Mouse (Mus musculus) E14TG2a.4 (cell line): ENCODE results near the gene Prpsap1.

Experiments
- H3K27me3 ChIP-seq: 2 replicates; pipeline ENCODE4 v1.6.1; 2014; ENCODE audit warnings: low read length, control low read depth; ENCODE audit not compliant: insufficient read depth
- H3K36me3 ChIP-seq: 2 replicates; pipeline ENCODE4 v1.6.1; 2014; ENCODE audit warnings: low read length, control low read depth; ENCODE audit not compliant: insufficient read depth
- H3K4me1 ChIP-seq: replicated peaks from 2 replicates; pipeline ENCODE4 v1.6.1; 2014; ENCODE audit warnings: low read depth, low read length, control low read depth
- H3K4me3 ChIP-seq: replicated peaks from 2 replicates; pipeline ENCODE4 v1.5.1; 2014; ENCODE audit warnings: mild to moderate bottlenecking, low read length
- H3K9me3 ChIP-seq: 2 replicates; pipeline ENCODE4 v1.6.1; 2014; ENCODE audit warnings: low read length, control low read depth
- CTCF ChIP-seq: conservative IDR thresholded peaks from 2 replicates; pipeline ENCODE4 v1.5.1; 2014; ENCODE audit warnings: low read length
- NANOG ChIP-seq: IDR thresholded peaks from 2 replicates; pipeline ENCODE4 v1.6.1; 2014; ENCODE audit warnings: borderline replicate concordance, low read length, mixed read lengths
- POU5F1 ChIP-seq: IDR thresholded peaks from 2 replicates; pipeline ENCODE4 v1.6.1; 2014; ENCODE audit warnings: low read length, borderline replicate concordance

Prpsap1 gene

GRCm38 (mm10) chr11:116484261-116484660, 9.7 kb downstream of the Prpsap1 start:
- H3K4me1 ChIP-seq, result peaks cover 81% of the 10 kb centered on the region
- H3K9me3 ChIP-seq, result no peaks in the 10 kb centered on the region
- TF ChIP-seq NANOG (no peak), POU5F1 (no peak), CTCF (no peak)
- H3K4me3 ChIP-seq, result no peak overlapping the region
- peaks cover 86% of the 10 kb centered on the region for H3K36me3 ChIP-seq
- no peaks in the 10 kb centered on the region for H3K27me3 ChIP-seq

- Histone ChIP-seq H3K4me3 (no peak overlapping the region), H3K4me1 (peaks cover 77% of the 10 kb centered on the region), H3K27me3 (no peaks in the 10 kb centered on the region), H3K36me3 (peaks cover 96% of the 10 kb centered on the region), H3K9me3 (no peaks in the 10 kb centered on the region)
- TF ChIP-seq NANOG (no peak), CTCF (no peak), POU5F1 (no peak)
These were observed 12.2 kb downstream of the Prpsap1 start for GRCm38 (mm10) chr11:116481776-116482175.

GRCm38 (mm10) chr11:116480975-116481374, 13.0 kb downstream of the Prpsap1 start:
- Histone ChIP-seq H3K4me1 (peaks cover 77% of the 10 kb centered on the region), H3K4me3 (no peak overlapping the region), H3K36me3 (peaks cover 96% of the 10 kb centered on the region), H3K27me3 (no peaks in the 10 kb centered on the region), H3K9me3 (no peaks in the 10 kb centered on the region)
- TF ChIP-seq POU5F1 (no peak), CTCF (no peak), NANOG (no peak)

- H3K4me1 ChIP-seq, result peaks cover 76% of the 10 kb centered on the region
- H3K4me3 ChIP-seq, result no peak overlapping the region
- H3K27me3 ChIP-seq, result no peaks in the 10 kb centered on the region
- no peaks in the 10 kb centered on the region for H3K9me3 ChIP-seq
- TF ChIP-seq POU5F1 (no peak), CTCF (no peak), NANOG (no peak)
- H3K36me3 ChIP-seq, result peaks cover 96% of the 10 kb centered on the region
These were observed 14.2 kb downstream of the Prpsap1 start for GRCm38 (mm10) chr11:116479832-116480231.

GRCm38 (mm10) chr11:116478978-116479377, 15.0 kb downstream of the Prpsap1 start:
- TF ChIP-seq CTCF (no peak), POU5F1 (no peak), NANOG (no peak)
- peaks cover 97% of the 10 kb centered on the region for H3K36me3 ChIP-seq
- no peak overlapping the region for H3K4me3 ChIP-seq
- H3K4me1 ChIP-seq, result peaks cover 69% of the 10 kb centered on the region
- no peaks in the 10 kb centered on the region for H3K9me3 ChIP-seq
- no peaks in the 10 kb centered on the region for H3K27me3 ChIP-seq

- Histone ChIP-seq H3K9me3 (no peaks in the 10 kb centered on the region), H3K27me3 (no peaks in the 10 kb centered on the region), H3K4me1 (peaks cover 75% of the 10 kb centered on the region), H3K36me3 (peaks cover 100% of the 10 kb centered on the region), H3K4me3 (no peak overlapping the region)
- TF ChIP-seq POU5F1, result no peak
- no peak for TF ChIP-seq CTCF
- TF ChIP-seq NANOG, result no peak
These were observed 16.7 kb downstream of the Prpsap1 start for GRCm38 (mm10) chr11:116477160-116477759.

GRCm38 (mm10) chr11:116476696-116477095, 17.3 kb downstream of the Prpsap1 start:
- TF ChIP-seq POU5F1 (no peak), NANOG (no peak), CTCF (no peak)
- Histone ChIP-seq H3K4me1 (peaks cover 74% of the 10 kb centered on the region), H3K36me3 (peaks cover 100% of the 10 kb centered on the region), H3K4me3 (no peak overlapping the region), H3K27me3 (no peaks in the 10 kb centered on the region), H3K9me3 (no peaks in the 10 kb centered on the region)

- TF ChIP-seq CTCF (no peak), NANOG (no peak), POU5F1 (no peak)
- no peak overlapping the region for H3K4me3 ChIP-seq
- H3K36me3 ChIP-seq, result peaks cover 100% of the 10 kb centered on the region
- H3K4me1 ChIP-seq, result peaks cover 71% of the 10 kb centered on the region
- H3K27me3 ChIP-seq, result no peaks in the 10 kb centered on the region
- no peaks in the 10 kb centered on the region for H3K9me3 ChIP-seq
These were observed 18.0 kb downstream of the Prpsap1 start for GRCm38 (mm10) chr11:116476041-116476440.

GRCm38 (mm10) chr11:116472275-116472674, 21.7 kb downstream of the Prpsap1 start:
- no peak overlapping the region for H3K4me3 ChIP-seq
- peaks cover 78% of the 10 kb centered on the region for H3K36me3 ChIP-seq
- peaks cover 59% of the 10 kb centered on the region for H3K4me1 ChIP-seq
- no peaks in the 10 kb centered on the region for H3K27me3 ChIP-seq
- no peak for TF ChIP-seq NANOG
- TF ChIP-seq POU5F1, result no peak
- no peak for TF ChIP-seq CTCF
- H3K9me3 ChIP-seq, result no peaks in the 10 kb centered on the region
